Mouse (Mus musculus): ENCODE data around the gene Hist2h2aa2. TPM values are rescaled to one million over a fixed set of nuclear protein-coding genes. Genes with fewer than 3 reads are reported as not detected.

The Hist2h2aa2 gene
- total RNA-seq, 2 experiments from 2014 or later = 495 to 593 TPM

DNA sequence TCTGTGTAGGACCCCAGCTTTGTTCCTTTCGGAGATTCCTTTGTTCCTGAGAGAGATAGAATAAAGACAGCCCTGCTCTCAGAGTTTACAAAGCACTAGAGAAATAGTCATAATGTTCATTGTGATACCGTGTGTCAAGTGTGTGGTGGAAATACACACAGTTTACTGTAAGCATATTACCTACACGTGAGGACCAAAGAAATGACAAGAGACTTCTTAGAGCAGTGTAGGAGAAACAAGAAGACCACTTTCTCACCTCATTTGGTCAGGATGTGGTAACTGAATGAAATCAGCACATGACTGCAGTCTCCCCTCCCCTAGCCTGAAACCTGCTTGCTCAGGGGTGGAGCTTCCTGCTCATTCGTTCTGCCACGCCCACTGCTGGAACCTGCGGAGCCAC is 41.9 kb downstream of the Hist2h2aa2 start:
- DNase-seq = no peak

DNA sequence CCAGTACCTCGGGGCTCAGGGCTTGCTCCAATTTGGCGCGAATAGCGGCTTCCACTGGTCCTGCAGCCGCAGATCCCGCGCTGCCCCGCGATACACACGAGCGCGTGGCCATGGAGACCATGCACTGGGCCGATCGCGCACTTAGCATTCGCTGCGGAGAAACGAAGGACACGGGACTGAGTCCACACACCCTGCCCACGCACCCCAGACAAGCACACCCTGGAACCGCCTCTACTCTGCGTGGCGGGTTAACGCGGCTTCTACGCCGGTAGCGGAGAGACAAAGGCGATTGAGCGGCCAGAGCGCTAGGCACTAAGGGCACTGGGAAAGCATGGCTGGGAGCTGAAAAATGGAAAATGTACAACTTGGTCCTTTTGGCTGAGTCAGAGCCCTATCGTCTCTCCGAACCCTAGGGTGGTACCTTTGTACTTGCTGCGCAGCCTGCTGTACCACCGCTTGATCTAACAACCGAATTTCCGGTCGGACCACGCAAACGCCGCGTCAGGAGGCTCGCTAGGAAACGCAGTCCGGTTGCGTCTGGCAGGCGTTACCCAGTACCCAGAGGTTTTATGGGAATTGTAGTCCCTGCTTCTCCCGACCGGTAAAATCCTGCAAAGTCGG is 42.8 kb downstream of the Hist2h2aa2 start:
- DNase-seq = peak; percentile 91 to 93

DNA sequence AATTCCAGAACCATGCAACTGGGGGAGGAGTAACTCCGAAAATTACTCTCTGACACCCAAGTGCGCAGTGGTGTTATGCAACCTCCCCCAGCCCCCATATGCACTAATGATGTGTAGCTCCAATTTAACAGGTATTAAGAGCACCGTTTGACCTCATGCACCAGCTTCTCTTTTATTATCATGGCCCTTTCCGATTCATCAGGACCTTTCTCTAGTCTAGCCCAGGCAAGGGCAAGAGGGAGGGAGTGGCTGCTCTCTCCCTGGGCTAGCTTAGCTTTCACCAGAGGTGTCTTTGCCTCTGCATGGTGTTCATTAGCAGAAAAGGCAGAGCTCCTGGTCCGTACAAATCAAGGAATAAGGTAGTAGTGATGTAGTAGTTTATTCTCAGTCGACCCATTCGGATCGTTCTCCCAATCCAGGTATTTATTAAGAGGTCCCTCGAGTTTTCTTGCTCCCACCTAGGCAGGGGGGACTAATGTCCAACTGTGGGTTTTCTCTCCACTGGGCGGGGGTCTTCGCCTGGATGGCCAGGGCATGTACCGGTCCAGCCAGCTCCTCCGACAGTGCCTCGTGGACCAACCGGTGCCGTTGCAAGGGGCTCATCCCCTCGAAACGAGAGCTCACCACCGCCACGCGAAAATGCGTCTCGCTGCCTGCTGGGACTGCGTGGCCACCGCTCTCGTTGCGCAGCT is 43.5 kb downstream of the Hist2h2aa2 start:
- no peak for DNase-seq

DNA sequence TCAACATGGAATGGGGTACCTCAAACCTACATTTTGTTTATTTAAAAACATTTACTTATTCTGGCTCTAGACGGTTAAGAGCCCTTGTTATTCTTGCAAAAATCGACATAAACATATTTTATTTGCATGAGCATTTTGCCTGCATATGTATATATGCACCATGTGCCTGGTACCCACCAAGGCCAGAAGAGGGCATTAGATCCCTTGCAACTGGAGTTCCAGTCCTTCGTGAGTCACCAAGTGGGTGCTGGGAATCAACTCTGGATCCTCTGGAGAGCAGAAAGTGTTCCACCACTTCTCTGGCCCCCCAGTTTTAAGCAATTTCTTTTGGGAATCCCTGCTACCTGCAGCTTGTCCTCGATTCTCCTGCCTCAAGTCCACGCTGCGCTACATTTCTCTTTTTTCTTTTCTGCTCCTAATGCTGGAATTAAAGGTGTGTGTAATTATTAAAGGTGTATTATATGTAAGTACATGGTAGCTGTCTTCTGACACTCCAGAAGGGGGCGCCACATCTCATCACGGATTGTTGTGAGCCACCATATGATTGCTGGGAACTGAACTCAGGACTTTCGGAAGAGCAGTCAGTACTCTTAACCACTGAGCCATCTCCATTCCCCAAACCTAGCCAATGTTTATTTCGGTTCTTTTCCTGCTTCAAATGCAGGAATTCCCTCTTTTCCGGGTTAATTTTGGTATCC is 44.3 kb downstream of the Hist2h2aa2 start:
- DNase-seq = no peak

DNA sequence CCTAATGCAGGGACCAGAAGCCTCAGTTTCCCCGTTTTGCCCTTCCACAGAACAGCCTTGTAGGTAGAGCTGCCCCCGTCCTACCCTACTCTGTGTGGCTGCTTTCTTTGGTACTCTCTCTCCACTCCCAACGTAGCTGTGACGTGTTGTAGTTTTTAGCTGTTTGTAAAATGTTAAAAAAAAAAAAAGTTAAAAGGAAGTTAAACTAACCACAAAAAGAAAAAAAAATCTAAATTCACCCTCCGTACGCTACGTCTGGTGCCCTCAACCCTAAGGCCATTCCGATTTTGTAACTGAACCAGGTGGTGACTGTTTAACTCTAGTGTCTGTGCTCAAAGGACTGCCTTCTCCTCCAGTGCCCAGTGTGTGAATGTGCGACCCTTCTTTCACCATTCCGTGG is 45.1 kb downstream of the Hist2h2aa2 start:
- no peak for DNase-seq

DNA sequence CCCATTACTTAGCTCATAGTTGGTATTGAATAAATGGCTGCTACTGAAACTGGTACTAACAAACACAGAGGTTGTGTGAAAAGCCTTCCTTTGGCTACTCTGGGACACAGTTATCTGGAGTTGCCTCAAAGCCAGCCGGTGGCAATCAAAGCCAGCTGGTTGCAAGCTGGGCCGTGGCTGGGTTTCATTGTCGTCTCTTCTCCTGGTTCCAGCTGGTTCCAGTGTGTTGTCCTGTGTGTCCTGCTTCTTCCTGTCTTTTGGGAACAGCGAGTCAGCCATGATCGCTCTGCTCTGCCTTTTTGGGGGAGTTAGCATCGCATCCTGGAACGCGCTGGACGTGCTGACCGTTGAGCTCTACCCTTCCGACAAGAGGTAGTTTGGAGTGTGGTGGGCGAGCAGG is 47.1 kb downstream of the Hist2h2aa2 start:
- no peak for DNase-seq

Small RNA genes within 50 kb of the gene (microRNA-seq; reads per million reads assigned to microRNA genes)
- gene Gm44492 = not detected
- gene Gm47311 = not detected
- gene Gm47313 = not detected

Other genes starting within 250 kb of the Hist2h2aa2 start
- gene Plekho1, start 244.3 kb downstream of the Hist2h2aa2 start, total RNA-seq (2021) = 10 to 100 TPM; 18.5 to 29.8 TPM
- 10 to 100 TPM; 30.6 to 34.7 TPM for gene Vps45, start 181.8 kb downstream of the Hist2h2aa2 start, total RNA-seq (2021)
- 10 to 100 TPM; 34.5 to 39.3 TPM for gene Otud7b, start 135.7 kb downstream of the Hist2h2aa2 start, total RNA-seq (2021)
- 10 to 100 TPM; 15.6 to 31.5 TPM for gene Mtmr11, start 78.3 kb downstream of the Hist2h2aa2 start, total RNA-seq (2021)
- gene Sf3b4, start 67.9 kb downstream of the Hist2h2aa2 start, total RNA-seq (2021) = 10 to 100 TPM; 53.6 to 57.9 TPM
- 1 to 10 TPM; 5.5 to 7.5 TPM for gene Sv2a, start 59.1 kb downstream of the Hist2h2aa2 start, total RNA-seq (2021)
- gene Bola1, start 20.6 kb downstream of the Hist2h2aa2 start, total RNA-seq (2021) = 10 to 100 TPM; 26.8 to 41.2 TPM
- 1 to 10 TPM; 7.1 to 8.0 TPM for gene Hist2h2ab, start 20.4 kb downstream of the Hist2h2aa2 start, total RNA-seq (2021)
- gene Hist2h2ac, start 19.4 kb downstream of the Hist2h2aa2 start, total RNA-seq (2021) = 10 to 100 TPM; 60.6 to 68.7 TPM
- gene Hist2h2be, start 19.2 kb downstream of the Hist2h2aa2 start, total RNA-seq (2021) = 10 to 100 TPM; 16.3 to 17.9 TPM
- gene Hist2h3c2, start 1.1 kb downstream of the Hist2h2aa2 start, total RNA-seq (2021) = 10 to 100 TPM; 23.8 to 30.2 TPM
- gene Hist2h2aa1, start 5.2 kb upstream of the Hist2h2aa2 start, total RNA-seq (2021) = 10 to 100 TPM in 1 of 2 experiments, 1 to 10 TPM in 1; 2.9 to 13.5 TPM
- not detected for gene Hist2h3c1, start 6.4 kb upstream of the Hist2h2aa2 start, total RNA-seq (2021)
- gene Hist2h4, start 23.0 kb upstream of the Hist2h2aa2 start, total RNA-seq (2021) = 10 to 100 TPM; 25.0 to 26.7 TPM
- gene Hist2h3b, start 28.4 kb upstream of the Hist2h2aa2 start, total RNA-seq (2021) = 100 to 1,000 TPM in 1 of 2 experiments, 10 to 100 TPM in 1; 100.0 to 108 TPM
- 100 to 1,000 TPM; 103 to 116 TPM for gene Hist2h2bb, start 29.5 kb upstream of the Hist2h2aa2 start, total RNA-seq (2021)
- gene Fcgr1, start 53.7 kb upstream of the Hist2h2aa2 start, total RNA-seq (2021) = 1 to 10 TPM; 1.7 to 1.9 TPM
- not detected for gene BC107364, start 212.0 kb upstream of the Hist2h2aa2 start, total RNA-seq (2021)

Measured in adrenal gland, postnatal 36 days (tissue).